9 mouse cellular contexts compared by ENCODE assay signal in the genomic region with DNA sequence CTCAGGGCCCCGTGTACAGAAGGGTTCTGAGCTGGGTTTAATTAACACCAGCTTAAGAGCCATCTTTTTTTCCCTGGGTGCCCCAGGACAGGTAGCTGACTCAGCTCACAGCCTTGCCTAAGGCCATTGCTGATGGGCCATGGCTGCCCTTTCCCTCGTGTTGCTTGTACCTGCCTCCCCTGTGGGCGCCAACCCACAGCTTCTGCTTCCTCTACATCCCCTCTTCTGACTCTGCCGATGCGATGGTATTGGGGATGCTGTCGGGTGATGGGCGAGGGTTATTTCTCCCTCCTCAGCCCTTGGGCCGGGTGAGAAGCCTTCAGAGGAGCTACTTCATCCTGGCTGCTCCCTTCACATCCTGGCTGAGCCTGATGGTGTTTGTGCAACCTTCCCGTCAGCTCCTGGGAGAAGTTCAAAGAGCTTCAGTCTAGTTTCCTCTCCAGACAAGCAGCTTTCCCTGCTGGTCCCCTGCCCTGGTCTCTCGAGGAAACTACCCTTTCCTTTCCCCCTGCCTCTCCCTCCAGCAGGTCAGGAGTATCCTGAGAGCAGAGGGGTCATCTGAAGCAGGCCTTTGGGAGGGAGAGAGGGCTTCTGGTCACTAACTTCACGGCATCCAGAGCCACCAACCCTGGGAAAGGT. TPM values are rescaled to one million over a fixed set of nuclear protein-coding genes. Genes with fewer than 3 reads are reported as not detected.
DNase-seq lines count a peak whose midpoint lies in the region; ATAC-seq and TF ChIP-seq lines count a peak whose summit lies in the region.
"Had no signal": no experiment of that assay in that cellular context is flagged by ENCODE, and none has a peak within 500 bp of the region (broad histone marks: within the 10 kb centered on the region; RNA-seq: fewer than 3 reads in every experiment).

No protein-coding gene starts in this region.

- intact Hi-C loops in gastrocnemius, adult 2 months (cut with DNase I), result loop anchor here (2.0 kb wide), 1 partner anchor 29 kb away; no protein-coding TSS in a partner anchor

- H3K36me3 ChIP-seq in midbrain, embryonic 10.5 days, result no peaks in the 10 kb centered on the region
- no peaks in the 10 kb centered on the region for H3K36me3 ChIP-seq in midbrain, postnatal 0 days (ENCODE audit: insufficient read depth, low read length)
- H3K36me3 ChIP-seq in heart, embryonic 16.5 days (ENCODE audit: control insufficient read depth, insufficient read depth), result no peaks in the 10 kb centered on the region
- H3K36me3 ChIP-seq in midbrain, embryonic 13.5 days, result no peaks in the 10 kb centered on the region

- H3K9me3 ChIP-seq in midbrain, embryonic 10.5 days (replicated peaks), result no peaks in the 10 kb centered on the region
- H3K9me3 ChIP-seq in midbrain, postnatal 0 days (ENCODE audit: low read length), result no peaks in the 10 kb centered on the region
- no peaks in the 10 kb centered on the region for H3K9me3 ChIP-seq in heart, embryonic 16.5 days (replicated peaks; ENCODE audit: control insufficient read depth, low read length)
- H3K9me3 ChIP-seq in midbrain, embryonic 13.5 days, result no peaks in the 10 kb centered on the region

- no peak overlapping the region for H3K4me2 ChIP-seq in midbrain, postnatal 0 days (ENCODE audit: low read depth, low read length, poor library complexity, severe bottlenecking)
- no peak overlapping the region for H3K4me2 ChIP-seq in heart, embryonic 16.5 days (ENCODE audit: low read depth, low read length)
- H3K4me2 ChIP-seq in midbrain, embryonic 13.5 days (replicated peaks), result no peak overlapping the region

- peak overlapping the region; percentile 73 for H3K27ac ChIP-seq in gastrocnemius, adult 2 months
- peak overlapping the region; percentile 28 for H3K27ac ChIP-seq in midbrain, embryonic 10.5 days (replicated peaks)
- no peak overlapping the region for H3K27ac ChIP-seq in midbrain, postnatal 0 days (ENCODE audit: low read depth, low read length)
- H3K27ac ChIP-seq in heart, embryonic 16.5 days (ENCODE audit: low read length), result peak overlapping the region; percentile 36
- 0 out of 2 replicates have a peak overlapping the region, but pooled peaks have one; percentile 9 for H3K27ac ChIP-seq in midbrain, embryonic 13.5 days

- no peak overlapping the region for H3K9ac ChIP-seq in midbrain, postnatal 0 days (replicated peaks; ENCODE audit: low read length, poor library complexity, severe bottlenecking)
- H3K9ac ChIP-seq in heart, embryonic 16.5 days (ENCODE audit: low read length), result no peak overlapping the region
- H3K9ac ChIP-seq in midbrain, embryonic 13.5 days (replicated peaks), result no peak overlapping the region

- 64% methylated on average over 11 of the region's 11 CpGs for WGBS in midbrain, embryonic 10.5 days
- 68% methylated on average over 11 of the region's 11 CpGs for WGBS in midbrain, postnatal 0 days
- 57% methylated on average over 11 of the region's 11 CpGs for WGBS in heart, embryonic 16.5 days
- WGBS in midbrain, embryonic 13.5 days, result 57% methylated on average over 11 of the region's 11 CpGs

- H3K4me1 ChIP-seq in midbrain, embryonic 10.5 days, result peaks cover 31% of the 10 kb centered on the region
- no peaks in the 10 kb centered on the region for H3K4me1 ChIP-seq in midbrain, postnatal 0 days (ENCODE audit: insufficient read depth, low read length)
- H3K4me1 ChIP-seq in heart, embryonic 16.5 days (ENCODE audit: control insufficient read depth, insufficient read depth, low read length), result peaks cover 11% of the 10 kb centered on the region
- peaks cover 20% of the 10 kb centered on the region for H3K4me1 ChIP-seq in midbrain, embryonic 13.5 days (replicated peaks)

- H3K27me3 ChIP-seq in midbrain, embryonic 10.5 days (ENCODE audit: low read depth, poor library complexity, severe bottlenecking), result peaks cover 11% of the 10 kb centered on the region
- H3K27me3 ChIP-seq in midbrain, postnatal 0 days (ENCODE audit: insufficient read depth, low read length), result no peaks in the 10 kb centered on the region
- H3K27me3 ChIP-seq in heart, embryonic 16.5 days (ENCODE audit: control insufficient read depth, insufficient read depth, low read length), result no peaks in the 10 kb centered on the region
- H3K27me3 ChIP-seq in midbrain, embryonic 13.5 days, result peaks cover 4% of the 10 kb centered on the region; the same call in 1 of the 2 replicates

- no peak overlapping the region for H3K4me3 ChIP-seq in gastrocnemius, adult 2 months
- no peak overlapping the region for H3K4me3 ChIP-seq in midbrain, embryonic 10.5 days
- no peak overlapping the region for H3K4me3 ChIP-seq in midbrain, postnatal 0 days (ENCODE audit: low read depth, low read length)
- no peak overlapping the region for H3K4me3 ChIP-seq in heart, embryonic 16.5 days (ENCODE audit: low read length)
- H3K4me3 ChIP-seq in midbrain, embryonic 13.5 days (replicated peaks), result no peak overlapping the region

- DNase-seq in gastrocnemius, adult 2 months, result peak; percentile 52
- DNase-seq in gastrocnemius, postnatal 25 days, result no peak
- no peak for DNase-seq in midbrain, embryonic 10.5 days (ENCODE audit: low spot score)
- no peak for DNase-seq in midbrain, postnatal 0 days (ENCODE audit: low spot score)
- DNase-seq in urinary bladder, postnatal 10 days (ENCODE audit: low spot score), result no peak
- DNase-seq: cerebellum, adult 18-20 months had no signal

- TF ChIP-seq CTCF in gastrocnemius, adult 2 months (IDR thresholded peaks at IDR 0.05), result no peak
- no peak for TF ChIP-seq CTCF in midbrain, postnatal 0 days (IDR thresholded peaks at IDR 0.05)

- ATAC-seq in midbrain, postnatal 0 days (ENCODE audit: low FRiP score), result no peak
- ATAC-seq in heart, embryonic 16.5 days (replicated peaks; ENCODE audit: extremely low read depth, insufficient read depth, low FRiP score), result no peak
- no peak for ATAC-seq in midbrain, embryonic 13.5 days
- ATAC-seq in frontal cortex, adult (ENCODE audit: low TSS enrichment), result no peak

RNA-seq across cellular contexts. Expression of a gene that starts 32.4 kb away (rescaled TPM):
- total RNA-seq in gastrocnemius, adult 2 months (2021), result 100 to 1,000 TPM; 120 to 133 TPM
- total RNA-seq in gastrocnemius, postnatal 25 days (2021), result 100 to 1,000 TPM; 129 to 134 TPM
- 261 and 272 TPM in 2 replicates for polyA plus RNA-seq in midbrain, embryonic 10.5 days (2016; fragmentation: Nextera tagmentation; extraction: Ambion mirVana)
- 161 and 181 TPM in 2 replicates for total RNA-seq in midbrain, postnatal 0 days (2014; rRNA removed)
- 331 and 352 TPM in 2 replicates for polyA plus RNA-seq in midbrain, postnatal 0 days (2015; fragmentation: Nextera tagmentation; extraction: Ambion mirVana)
- 197 and 220 TPM in 2 replicates for polyA plus RNA-seq in heart, embryonic 16.5 days (2015; fragmentation: Nextera tagmentation; extraction: Ambion mirVana)
- polyA plus RNA-seq in midbrain, embryonic 13.5 days (2015; fragmentation: Nextera tagmentation; extraction: Ambion mirVana), result 353 and 358 TPM in 2 replicates

RNA-seq across cellular contexts. Expression of a gene that starts 37.6 kb away (rescaled TPM):
- total RNA-seq in gastrocnemius, adult 2 months (2021), result 1 to 10 TPM; 3.3 to 6.2 TPM
- total RNA-seq in gastrocnemius, postnatal 25 days (2021), result 1 to 10 TPM; 3.4 to 4.7 TPM
- 2.9 and 3.0 TPM in 2 replicates for polyA plus RNA-seq in midbrain, embryonic 10.5 days (2016; fragmentation: Nextera tagmentation; extraction: Ambion mirVana)
- total RNA-seq in midbrain, postnatal 0 days (2014; rRNA removed), result 6.8 and 9.8 TPM in 2 replicates
- 0.99 and 1.1 TPM in 2 replicates for polyA plus RNA-seq in midbrain, postnatal 0 days (2015; fragmentation: Nextera tagmentation; extraction: Ambion mirVana)
- polyA plus RNA-seq in heart, embryonic 16.5 days (2015; fragmentation: Nextera tagmentation; extraction: Ambion mirVana), result 1.4 and 1.8 TPM in 2 replicates
- polyA plus RNA-seq in midbrain, embryonic 13.5 days (2015; fragmentation: Nextera tagmentation; extraction: Ambion mirVana), result 4.0 and 4.7 TPM in 2 replicates
